Mouse (Mus musculus) brown adipose tissue, adult 24 weeks (tissue): ENCODE results near the gene Adcy5. TPM values are rescaled to one million over a fixed set of nuclear protein-coding genes. Genes with fewer than 3 reads are reported as not detected.

Source experiments
- H3K27ac ChIP-seq: fragments of 200-500 bp; replicated peaks from 2 replicates; pipeline ENCODE4 v1.5.1; 2012; ENCODE audit warnings: low read depth, mild to moderate bottlenecking, low read length
- H3K4me1 ChIP-seq: fragments of 200-500 bp; 2 replicates; pipeline ENCODE4 v1.6.1; 2012; ENCODE audit warnings: low read length, mixed read lengths; ENCODE audit not compliant: control insufficient read depth, insufficient read depth, insufficient read length
- H3K4me3 ChIP-seq: fragments of 200-500 bp; 2 replicates; pipeline ENCODE4 v1.5.1; 2012; ENCODE audit warnings: low read depth, mild to moderate bottlenecking, low read length, moderate library complexity; ENCODE audit not compliant: insufficient read depth
- polyA plus RNA-seq: library from polyadenylated mRNA; stranded (reverse); fragments of >200 nt; gene quantifications from 2 replicates; pipeline ENCODE4 v1.2.4, GENCODE M21; 2012; ENCODE audit not compliant: missing spikeins, insufficient read depth, insufficient read length

Gene Adcy5
- 1.9 and 4.6 TPM in 2 replicates for polyA plus RNA-seq

DNA sequence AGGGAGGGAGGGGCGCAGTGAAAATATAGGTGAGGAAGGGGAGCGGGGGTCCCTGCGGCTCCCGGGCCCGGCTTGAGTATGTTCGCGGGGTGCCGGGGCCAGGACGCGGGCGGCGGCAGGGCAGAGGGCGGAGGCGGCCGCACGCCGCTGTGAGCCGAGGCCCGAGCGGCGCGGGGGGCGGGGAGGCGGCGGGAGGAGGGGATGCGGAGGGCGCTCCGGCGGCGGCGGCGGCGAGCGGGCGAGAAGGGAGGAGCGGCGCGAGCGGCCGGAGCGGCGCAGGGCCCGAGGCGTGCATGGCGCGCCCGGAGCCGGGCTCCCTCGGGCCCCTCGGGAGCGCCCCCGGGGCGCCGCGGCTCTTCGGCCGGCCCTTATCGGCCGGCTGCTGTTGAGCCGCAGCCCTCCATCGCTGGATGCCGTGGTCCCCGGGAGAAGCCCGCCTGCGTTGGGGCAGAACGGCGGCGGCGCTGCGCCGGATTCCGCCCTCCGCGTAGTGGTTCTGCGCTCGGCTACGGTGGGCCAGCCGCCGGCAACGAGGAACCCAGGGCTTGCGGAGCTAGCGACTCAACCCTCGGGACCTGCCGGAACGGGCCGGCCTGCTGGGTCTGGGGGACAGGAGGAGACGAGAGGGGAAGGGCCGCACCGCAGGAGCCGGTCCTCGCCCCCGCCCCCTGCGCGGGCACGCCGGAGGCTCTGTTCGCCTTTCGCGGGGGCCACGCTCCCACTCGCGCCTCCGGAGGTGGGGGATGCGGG lies at the start of gene Adcy5:
TSS of gene Adcy5 (plus strand) at position 237 of the 750 bp plus-strand sequence.
- H3K27ac ChIP-seq = no peak within 1 kb of the TSS
- H3K4me3 ChIP-seq = peak within 1 kb of the TSS; percentile 53
- no peaks in the 10 kb centered on the region for H3K4me1 ChIP-seq

GRCm38 (mm10) chr16:35107985-35108384 lies 46.7 kb upstream of the Adcy5 start:
- H3K4me1 ChIP-seq = no peaks in the 10 kb centered on the region
- H3K27ac ChIP-seq = no peak overlapping the region
- no peak overlapping the region for H3K4me3 ChIP-seq

DNA sequence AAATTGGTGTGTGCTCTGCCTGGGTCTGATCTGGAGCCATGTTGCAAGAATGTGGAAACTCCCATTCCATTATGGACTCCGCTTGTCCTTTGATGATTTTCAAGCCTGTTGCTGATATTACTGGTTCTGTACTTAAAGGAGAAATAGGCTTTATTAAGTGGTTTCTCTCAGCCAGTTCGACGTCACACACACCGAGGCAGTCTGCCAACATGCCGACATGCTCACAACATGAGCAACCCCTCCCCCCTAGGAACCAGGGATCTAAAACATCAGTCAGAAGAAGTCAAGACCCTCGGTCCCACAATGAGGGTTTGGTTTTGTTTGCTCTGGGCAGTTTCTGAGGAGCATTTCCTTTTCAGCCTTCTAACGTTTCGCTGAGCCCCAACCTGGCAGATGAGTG lies 45.5 kb upstream of the Adcy5 start:
- Histone ChIP-seq H3K4me3 (no peak overlapping the region), H3K27ac (no peak overlapping the region)

DNA sequence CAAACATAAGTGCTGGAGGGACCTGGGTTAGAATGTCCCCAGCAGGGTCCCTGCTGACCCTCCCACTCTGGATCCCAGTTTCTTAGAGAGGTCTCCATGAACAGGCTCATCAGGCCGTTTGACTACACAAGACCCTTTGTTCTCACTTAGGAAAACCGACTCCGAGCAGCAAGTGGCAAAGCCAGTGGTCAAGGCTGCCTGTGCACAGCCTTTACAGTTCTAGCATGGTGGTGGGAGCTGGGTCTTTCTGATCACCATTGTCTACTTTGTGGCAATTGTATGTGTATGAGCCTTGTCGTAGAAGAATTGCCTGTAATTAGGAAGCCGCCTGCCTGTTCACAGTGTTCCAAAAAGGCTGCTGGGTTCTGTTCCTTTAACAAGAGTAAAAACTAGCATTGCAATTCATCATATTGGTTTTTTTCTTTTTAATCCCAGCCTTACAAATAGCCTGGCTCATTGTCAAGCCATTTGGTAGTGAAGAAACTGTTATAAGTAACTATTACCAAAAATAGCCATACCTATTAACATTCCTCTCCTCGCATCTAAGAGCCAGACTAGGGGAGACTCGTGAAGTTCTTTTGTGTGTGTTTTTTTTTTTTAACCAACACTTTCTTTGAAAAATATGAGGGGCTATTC lies 44.9 kb upstream of the Adcy5 start:
- no peak overlapping the region for H3K4me3 ChIP-seq
- H3K4me1 ChIP-seq = no peaks in the 10 kb centered on the region
- H3K27ac ChIP-seq = no peak overlapping the region

More for the DNA sequence above, 45.5 kb upstream of the Adcy5 start:
- H3K4me1 ChIP-seq = no peaks in the 10 kb centered on the region

DNA sequence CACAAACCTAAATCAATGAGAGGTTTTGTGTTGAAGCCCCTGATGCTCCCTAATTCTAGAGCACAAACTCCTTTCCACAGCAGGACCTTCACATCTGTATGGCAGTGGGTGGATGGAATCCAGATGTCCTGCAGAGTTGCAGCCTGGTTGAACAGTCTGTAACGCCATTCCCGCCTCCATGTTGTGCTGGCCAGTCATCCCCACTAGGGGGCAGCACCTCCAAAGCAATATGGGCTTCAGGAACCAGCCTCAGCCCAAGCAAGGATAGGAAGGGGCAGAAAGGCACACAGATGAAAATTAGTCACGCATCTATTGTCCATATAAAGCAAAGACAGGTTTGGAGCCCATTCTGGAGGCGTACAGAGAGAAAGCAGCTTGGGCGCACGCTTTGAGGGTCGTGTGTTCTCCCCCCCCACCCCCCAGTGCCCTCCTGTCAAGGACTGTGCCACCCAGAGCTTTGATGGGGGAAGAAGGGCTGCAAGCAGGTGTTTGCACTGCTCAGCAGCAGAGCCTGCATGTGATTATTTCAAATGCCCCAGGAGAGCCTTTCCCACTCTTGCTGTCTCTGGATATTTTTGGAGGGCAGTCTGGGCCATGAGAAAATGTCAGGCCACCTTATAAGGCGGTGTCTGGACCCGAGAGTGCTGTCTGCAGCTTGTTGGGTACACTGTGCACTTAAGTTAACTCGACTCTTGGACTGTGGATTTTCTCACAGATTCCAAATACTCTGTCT lies 44.1 kb upstream of the Adcy5 start:
- H3K4me1 ChIP-seq = no peaks in the 10 kb centered on the region
- no peak overlapping the region for H3K27ac ChIP-seq
- H3K4me3 ChIP-seq = no peak overlapping the region

GRCm38 (mm10) chr16:35111143-35111620 lies 43.5 kb upstream of the Adcy5 start:
- Histone ChIP-seq H3K4me1 (no peaks in the 10 kb centered on the region), H3K4me3 (no peak overlapping the region), H3K27ac (no peak overlapping the region)

DNA sequence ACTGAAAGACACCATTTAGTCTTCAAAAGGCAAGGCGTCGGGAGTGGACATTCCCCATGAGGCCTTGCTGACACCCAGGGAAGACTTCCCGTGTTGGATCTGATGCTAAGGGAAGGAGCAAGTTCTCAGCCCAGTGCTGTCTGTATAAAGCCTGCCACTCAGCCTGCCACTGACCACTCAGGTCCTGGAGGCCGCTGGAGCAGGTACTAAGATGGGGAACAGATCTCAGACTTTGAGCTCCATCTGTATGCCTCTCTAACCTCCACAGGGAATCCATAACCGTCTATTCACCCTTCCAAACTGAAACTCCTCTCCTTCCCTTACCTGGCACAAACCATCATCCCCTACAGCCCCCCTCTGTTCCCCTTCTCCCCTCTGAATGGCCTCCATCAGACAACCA lies 41.2 kb upstream of the Adcy5 start:
- H3K4me1 ChIP-seq = no peaks in the 10 kb centered on the region
- no peak overlapping the region for H3K27ac ChIP-seq
- no peak overlapping the region for H3K4me3 ChIP-seq

GRCm38 (mm10) chr16:35116328-35116956 lies 38.2 kb upstream of the Adcy5 start:
- Histone ChIP-seq H3K4me3 (no peak overlapping the region), H3K27ac (no peak overlapping the region), H3K4me1 (no peaks in the 10 kb centered on the region)

- Histone ChIP-seq H3K4me1 (no peaks in the 10 kb centered on the region), H3K27ac (no peak overlapping the region), H3K4me3 (no peak overlapping the region)
Measured at GRCm38 (mm10) chr16:35117436-35117835, 37.2 kb upstream of the Adcy5 start.

GRCm38 (mm10) chr16:35120603-35121002 lies 34.1 kb upstream of the Adcy5 start:
- H3K4me3 ChIP-seq = no peak overlapping the region
- H3K4me1 ChIP-seq = no peaks in the 10 kb centered on the region
- no peak overlapping the region for H3K27ac ChIP-seq

GRCm38 (mm10) chr16:35127270-35127669 lies 27.4 kb upstream of the Adcy5 start:
- Histone ChIP-seq H3K4me1 (no peaks in the 10 kb centered on the region), H3K4me3 (no peak overlapping the region), H3K27ac (no peak overlapping the region)

GRCm38 (mm10) chr16:35130172-35130571 lies 24.5 kb upstream of the Adcy5 start:
- H3K27ac ChIP-seq = no peak overlapping the region
- H3K4me3 ChIP-seq = no peak overlapping the region
- no peaks in the 10 kb centered on the region for H3K4me1 ChIP-seq

DNA sequence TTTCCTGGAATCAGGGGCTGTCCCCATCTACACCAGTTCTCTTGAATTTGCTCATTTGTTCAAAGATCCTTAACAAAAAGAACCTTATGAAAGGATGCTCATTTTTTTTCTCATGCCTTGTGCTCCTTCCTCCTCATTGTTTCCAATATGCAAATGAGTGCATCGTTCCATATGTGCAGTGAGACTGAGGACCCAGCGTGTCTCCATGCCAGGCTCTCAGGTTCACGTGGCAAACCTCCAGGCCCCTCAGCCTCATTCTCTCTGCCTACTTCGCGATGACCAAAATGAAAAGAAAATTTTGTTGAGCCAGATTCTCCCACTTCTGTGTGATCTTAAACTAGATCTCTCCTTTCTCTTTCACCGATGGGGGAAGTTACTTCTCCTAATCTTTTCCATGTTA lies 15.3 kb upstream of the Adcy5 start:
- H3K27ac ChIP-seq = no peak overlapping the region
- H3K4me1 ChIP-seq = no peaks in the 10 kb centered on the region
- no peak overlapping the region for H3K4me3 ChIP-seq

DNA sequence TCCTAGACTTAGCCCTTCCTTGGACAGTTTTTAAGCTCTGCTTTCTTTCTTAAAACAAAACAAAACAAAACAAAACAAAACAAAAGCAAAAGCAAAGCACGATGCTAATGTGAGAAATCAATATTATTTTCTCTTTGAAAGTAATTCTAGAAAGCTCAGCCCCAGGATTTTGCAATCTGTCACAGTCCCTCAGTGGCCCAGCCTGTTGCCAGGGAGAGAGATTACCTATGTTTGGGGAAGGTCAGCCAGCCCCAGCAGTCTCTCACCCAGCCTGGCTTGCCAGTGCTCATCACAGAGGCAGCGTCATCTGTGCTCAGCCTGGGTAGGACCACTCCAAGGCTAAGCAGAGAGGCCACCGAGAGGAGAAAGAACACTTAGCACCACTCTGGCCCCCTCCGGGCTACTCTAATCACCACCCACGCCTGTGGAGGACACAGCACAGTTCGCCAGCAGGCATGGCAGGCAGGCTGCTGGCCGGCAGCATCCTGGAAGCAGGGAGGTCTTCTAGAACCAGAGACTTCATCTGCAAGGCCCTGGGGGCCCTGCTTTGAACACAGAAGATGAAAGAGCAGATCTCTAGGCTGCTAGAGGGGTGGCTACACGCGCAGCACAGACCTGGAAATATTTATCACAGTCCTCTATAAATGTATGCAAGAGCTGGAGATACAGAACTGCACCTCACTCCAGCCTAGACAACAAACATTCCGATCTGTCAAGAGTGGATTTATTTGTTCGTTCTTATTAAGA lies 14.6 kb upstream of the Adcy5 start:
- Histone ChIP-seq H3K4me3 (no peak overlapping the region), H3K4me1 (no peaks in the 10 kb centered on the region), H3K27ac (no peak overlapping the region)
